Mouse (Mus musculus): ENCODE data around the gene Oas3.

Gene Oas3

GRCm38 (mm10) chr5:120752786-120753185 is 24.7 kb downstream of the Oas3 start:
- no peak for DNase-seq (ENCODE audit: low spot score)

- no peak for DNase-seq (ENCODE audit: low spot score)
Observed at GRCm38 (mm10) chr5:120751206-120751605, 26.3 kb downstream of the Oas3 start.

GRCm38 (mm10) chr5:120749688-120750087 is 27.8 kb downstream of the Oas3 start, which contains the start of gene Oas2:
TSS of gene Oas2 (minus strand) at chr5:120749853.
- DNase-seq (ENCODE audit: low spot score): no peak

GRCm38 (mm10) chr5:120746451-120746850 is 31.0 kb downstream of the Oas3 start:
- peak; percentile 19 for DNase-seq (ENCODE audit: low spot score)

GRCm38 (mm10) chr5:120742125-120742524 is 35.3 kb downstream of the Oas3 start:
- DNase-seq (ENCODE audit: low spot score): no peak

- DNase-seq (ENCODE audit: low spot score): no peak
Observed at GRCm38 (mm10) chr5:120734380-120734990, 43.0 kb downstream of the Oas3 start.

GRCm38 (mm10) chr5:120733696-120734095 is 43.8 kb downstream of the Oas3 start:
- DNase-seq (ENCODE audit: low spot score): no peak

- no peak for DNase-seq (ENCODE audit: low spot score)
Observed at GRCm38 (mm10) chr5:120732740-120733139, 44.7 kb downstream of the Oas3 start.

- DNase-seq (ENCODE audit: low spot score): no peak
Observed at GRCm38 (mm10) chr5:120729319-120729718, 48.1 kb downstream of the Oas3 start.

GRCm38 (mm10) chr5:120725811-120726455 is 51.5 kb downstream of the Oas3 start:
- DNase-seq (ENCODE audit: low spot score): no peak

- no peak for DNase-seq (ENCODE audit: low spot score)
Observed at GRCm38 (mm10) chr5:120721005-120721404, 56.5 kb downstream of the Oas3 start.

GRCm38 (mm10) chr5:120718600-120719378 is 58.7 kb downstream of the Oas3 start:
- no peak for DNase-seq (ENCODE audit: low spot score)

GRCm38 (mm10) chr5:120717136-120717535 is 60.3 kb downstream of the Oas3 start:
- DNase-seq (ENCODE audit: low spot score): no peak

- peak; percentile 65 for DNase-seq (ENCODE audit: low spot score)
Observed at GRCm38 (mm10) chr5:120714314-120714713, 63.1 kb downstream of the Oas3 start.

- DNase-seq (ENCODE audit: low spot score): no peak
Observed at GRCm38 (mm10) chr5:120712721-120713120, 64.7 kb downstream of the Oas3 start.

GRCm38 (mm10) chr5:120711827-120712226 is 65.6 kb downstream of the Oas3 start, which contains the start of gene Dtx1:
TSS of gene Dtx1 (minus strand) at chr5:120711927.
- DNase-seq (ENCODE audit: low spot score): no peak

- peak; percentile 30 for DNase-seq (ENCODE audit: low spot score)
Observed at GRCm38 (mm10) chr5:120711416-120711815, 66.0 kb downstream of the Oas3 start.

- no peak for DNase-seq (ENCODE audit: low spot score)
Observed at GRCm38 (mm10) chr5:120710826-120711248, 66.6 kb downstream of the Oas3 start.

GRCm38 (mm10) chr5:120710161-120710825 is 67.2 kb downstream of the Oas3 start:
- DNase-seq (ENCODE audit: low spot score): no peak

GRCm38 (mm10) chr5:120706976-120707375 is 70.5 kb downstream of the Oas3 start:
- no peak for DNase-seq (ENCODE audit: low spot score)

GRCm38 (mm10) chr5:120706541-120706940 is 70.9 kb downstream of the Oas3 start:
- DNase-seq (ENCODE audit: low spot score): no peak

GRCm38 (mm10) chr5:120704421-120704820 is 73.0 kb downstream of the Oas3 start:
- DNase-seq (ENCODE audit: low spot score): no peak

All from urinary bladder, postnatal 25 days (tissue).